Mouse (Mus musculus) Patski (cell line): ENCODE data around the gene Wbp1. TPM values are rescaled to one million over a fixed set of nuclear protein-coding genes. Genes with fewer than 3 reads are reported as not detected.

Experiments used
- ATAC-seq: fragments of 100-300 bp; one replicate; pipeline ENCODE4 v1.8.0; 2021
- CTCF ChIA-PET: fragments of 350-600 bp; sonication (Branson Sonifier 250); formaldehyde crosslinking; loops from one replicate; lab custom pipeline; 2022; ENCODE audit warnings: inconsistent platforms; lab: Charles Lee
- POLR2A ChIA-PET: fragments of 350-600 bp; sonication (Branson Sonifier 250); formaldehyde crosslinking; loops from one replicate; lab custom pipeline; 2022; ENCODE audit warnings: antibody characterized with exemption, inconsistent platforms; lab: Charles Lee
- DNase-seq: peaks from one replicate; pipeline ENCODE4 v3.0.0-alpha.2; 2011; ENCODE audit warnings: low read depth, low spot score
- H3K27me3 ChIP-seq: fragments of 371-371 bp; one replicate; pipeline ENCODE4 v1.5.1; 2021
- CTCF ChIP-seq: fragments of 100-300 bp; IDR thresholded peaks from one replicate; pipeline ENCODE4 v1.5.1; 2021
- in situ Hi-C: fragments of 300-500 bp; cut with MboI; formaldehyde crosslinking; loops from 3 replicates; pipeline ENCODE4 v1.11.1; 2018; ENCODE audit warnings: low pct_unique_long_range_greater_than_20kb, mixed read lengths
- polyA plus RNA-seq: library from polyadenylated mRNA; unstranded; gene quantifications from one replicate; pipeline ENCODE4 v1.2.3, GENCODE M21; 2021

The Wbp1 gene
- polyA plus RNA-seq, 1 experiment from 2014 or later, result 95.1 TPM

GRCm38 (mm10) chr6:83077630-83078323 lies 43.6 kb downstream of the Wbp1 start, which contains the start of gene Pcgf1:
Gene Pcgf1, plus strand, starts transcription at chr6:83077869.
- no peak for TF ChIP-seq CTCF
- H3K27me3 ChIP-seq, result peaks cover 7% of the 10 kb centered on the region
- CTCF ChIA-PET, result interaction anchor here (0.7 to 1.8 kb wide), 7 partner anchors 9 to 87 kb away, joined by 3 to 13 read pairs (median 4); partner anchors contain the start of genes Ccdc142 and Gm42688
- DNase-seq (no peak), ATAC-seq (peak; percentile 51)
- in situ Hi-C loops, result no loop called here
- POLR2A ChIA-PET, result interaction anchor here (1.0 to 1.7 kb wide), 7 partner anchors 18 to 81 kb away, joined by 3 to 7 read pairs (median 3); partner anchors contain the start of genes Aup1, Htra2, Rtkn and Wbp1

GRCm38 (mm10) chr6:83074979-83075378 lies 46.4 kb downstream of the Wbp1 start:
- H3K27me3 ChIP-seq, result peaks cover 32% of the 10 kb centered on the region
- in situ Hi-C loops, result no loop called here
- CTCF ChIA-PET, result interaction anchor here (0.7 to 2.4 kb wide), 4 partner anchors 26 to 78 kb away, joined by 3 to 15 read pairs (median 7); partner anchors contain the start of genes Ccdc142 and Gm42688
- no peak for ATAC-seq
- no peak for TF ChIP-seq CTCF
- DNase-seq, result no peak
- POLR2A ChIA-PET, result no interaction called here

GRCm38 (mm10) chr6:83071220-83071619 lies 50.1 kb downstream of the Wbp1 start:
- ATAC-seq, result no peak
- H3K27me3 ChIP-seq, result peaks cover 57% of the 10 kb centered on the region
- ChIA-PET CTCF (no interaction called here), POLR2A (no interaction called here)
- in situ Hi-C loops, result no loop called here
- TF ChIP-seq CTCF, result no peak
- DNase-seq, result no peak

- no peak for TF ChIP-seq CTCF
- POLR2A ChIA-PET, result no interaction called here
- in situ Hi-C loops, result no loop called here
- ATAC-seq (no peak), DNase-seq (no peak)
- peaks cover 57% of the 10 kb centered on the region for H3K27me3 ChIP-seq
- CTCF ChIA-PET, result no interaction called here
Observed at GRCm38 (mm10) chr6:83070311-83071219, 50.8 kb downstream of the Wbp1 start.

- ATAC-seq, result no peak
- H3K27me3 ChIP-seq, result peaks cover 57% of the 10 kb centered on the region
- POLR2A ChIA-PET, result no interaction called here
- in situ Hi-C loops, result no loop called here
- no peak for TF ChIP-seq CTCF
- CTCF ChIA-PET, result no interaction called here
- DNase-seq, result no peak
Observed at GRCm38 (mm10) chr6:83070247-83070310, 51.3 kb downstream of the Wbp1 start, which contains the start of gene Tlx2. Gene Tlx2, minus strand, starts transcription at chr6:83070293.

- DNase-seq, result no peak
- no peak for ATAC-seq
- ChIA-PET POLR2A (interaction anchor here (0.5 kb wide), 1 partner anchor 35 kb away, joined by 4 read pairs; no protein-coding TSS in a partner anchor), CTCF (no interaction called here)
- TF ChIP-seq CTCF, result no peak
- in situ Hi-C loops, result no loop called here
- H3K27me3 ChIP-seq, result peaks cover 57% of the 10 kb centered on the region
Observed at GRCm38 (mm10) chr6:83069488-83070246, 51.7 kb downstream of the Wbp1 start.

Other genes starting within 250 kb of the Wbp1 start
- gene Sema4f, start 181.8 kb downstream of the Wbp1 start, polyA plus RNA-seq, result 2.1 TPM
- gene M1ap, start 174.7 kb downstream of the Wbp1 start, polyA plus RNA-seq, result not detected
- gene Dok1, start 88.1 kb downstream of the Wbp1 start, polyA plus RNA-seq, result 17.9 TPM
- 2.5 TPM for gene Loxl3, start 87.4 kb downstream of the Wbp1 start, polyA plus RNA-seq
- 160 TPM for gene Aup1, start 67.0 kb downstream of the Wbp1 start, polyA plus RNA-seq
- 63.1 TPM for gene Htra2, start 66.3 kb downstream of the Wbp1 start, polyA plus RNA-seq
- 0.51 TPM for gene Dqx1, start 63.7 kb downstream of the Wbp1 start, polyA plus RNA-seq
- 0.24 TPM for gene Tlx2, start 51.3 kb downstream of the Wbp1 start, polyA plus RNA-seq
- gene Pcgf1, start 43.7 kb downstream of the Wbp1 start, polyA plus RNA-seq, result 19.7 TPM
- 0.51 TPM for gene Lbx2, start 35.2 kb downstream of the Wbp1 start, polyA plus RNA-seq
- gene Ccdc142, start 20.0 kb downstream of the Wbp1 start, polyA plus RNA-seq, result 3.5 TPM
- gene Gm42688, start 19.9 kb downstream of the Wbp1 start, polyA plus RNA-seq, result 3.7 TPM
- 93.4 TPM for gene Mrpl53, start 12.5 kb downstream of the Wbp1 start, polyA plus RNA-seq
- 34.6 TPM for gene Mogs, start 6.1 kb downstream of the Wbp1 start, polyA plus RNA-seq
- gene Ino80b, start 3.9 kb upstream of the Wbp1 start, polyA plus RNA-seq, result 46.4 TPM
- 16.3 TPM for gene Rtkn, start 13.9 kb upstream of the Wbp1 start, polyA plus RNA-seq
- 18.9 TPM for gene Wdr54, start 34.8 kb upstream of the Wbp1 start, polyA plus RNA-seq
- 5.9 TPM for gene 1700003E16Rik, start 34.8 kb upstream of the Wbp1 start, polyA plus RNA-seq
- gene Dctn1, start 44.4 kb upstream of the Wbp1 start, polyA plus RNA-seq, result 121 TPM
- gene Slc4a5, start 98.3 kb upstream of the Wbp1 start, polyA plus RNA-seq, result 0.04 TPM
- gene Mthfd2, start 204.3 kb upstream of the Wbp1 start, polyA plus RNA-seq, result 117 TPM
- gene Mob1a, start 204.5 kb upstream of the Wbp1 start, polyA plus RNA-seq, result 90.6 TPM
- gene Bola3, start 227.6 kb upstream of the Wbp1 start, polyA plus RNA-seq, result 126 TPM